Mouse (Mus musculus) T-helper 17 cell (primary cell): ENCODE measurements around the gene Muc3.
"Not testable (repeated sequence)": the region's sequence is repeated elsewhere in the genome, so short reads cannot be mapped to it uniquely, and the experiment has no call there.

Source experiments
- in situ Hi-C, 2 experiments: fragments of 300-600 bp; cut with MboI, MseI; formaldehyde crosslinking; loops; 1 replicate in 1 of 2; 2 replicates in 1 of 2; pipeline ENCODE4 v1.15.1; 2025; ENCODE audit warnings: high pct_unique_total_duplicates in 2 of 2

Gene Muc3

DNA sequence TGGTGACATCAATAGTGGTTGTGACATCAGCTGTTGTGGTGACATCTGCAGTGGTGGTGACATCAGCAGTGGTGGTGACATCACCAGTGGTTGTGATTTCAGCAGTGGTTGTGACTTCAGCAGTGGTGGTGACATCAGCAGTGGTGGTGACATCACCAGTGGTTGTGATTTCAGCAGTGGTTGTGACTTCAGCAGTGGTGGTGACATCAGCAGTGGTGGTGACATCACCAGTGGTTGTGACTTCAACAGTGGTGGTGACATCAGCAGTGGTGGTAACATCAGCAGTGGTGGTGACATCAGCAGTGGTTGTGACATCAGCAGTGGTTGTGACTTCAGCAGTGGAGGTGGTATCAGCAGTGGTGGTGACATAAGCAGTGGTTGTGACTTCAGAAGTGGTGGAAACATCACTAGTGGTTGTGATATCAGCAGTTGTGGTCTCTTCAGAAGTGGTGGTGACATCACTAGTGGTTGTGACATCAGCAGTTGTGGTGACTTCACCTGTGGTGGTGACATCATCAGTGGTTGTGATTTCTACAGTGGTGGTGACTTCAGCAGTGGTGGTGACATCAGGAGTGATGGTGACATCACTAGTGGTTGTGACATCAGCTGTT is at the start of gene Muc3:
Muc3 (minus strand) TSS at position 51 of the 611 bp plus-strand sequence.
- in situ Hi-C loops, result not testable (repeated sequence)

DNA sequence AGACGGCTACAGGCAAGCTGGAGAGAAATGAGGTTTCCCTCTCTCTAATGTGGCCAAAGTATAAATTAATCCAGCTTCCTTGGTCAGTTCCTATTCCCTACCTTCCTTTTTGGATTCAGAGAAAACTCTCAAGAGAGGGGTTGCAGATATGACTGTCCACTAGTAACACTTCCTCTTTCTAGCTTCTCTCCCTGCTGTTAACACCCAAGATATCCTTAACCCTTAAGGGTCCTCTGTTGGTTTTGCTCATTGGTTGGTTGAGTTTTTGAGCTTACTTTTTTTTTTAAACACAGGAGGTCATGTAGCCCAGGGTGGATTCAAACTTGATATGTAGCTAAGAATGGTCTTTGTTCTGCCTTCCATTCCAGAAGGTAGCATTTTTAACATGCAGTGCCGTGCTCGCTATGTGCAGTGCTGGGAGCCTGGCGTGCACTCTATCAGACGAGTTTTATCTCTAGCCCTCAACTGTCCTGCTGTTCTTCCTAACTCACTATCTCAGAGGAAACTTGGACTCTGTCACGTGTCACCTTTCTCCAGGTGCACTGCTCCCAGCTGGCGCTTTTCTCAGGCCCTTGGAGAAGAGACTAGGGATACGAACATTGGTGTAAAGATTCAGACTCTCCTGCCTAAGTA is 45.5 kb upstream of the Muc3 start:
- in situ Hi-C loops, result loop anchor here in 1 of 2 experiments (5.0 kb wide), 1 partner anchor 37 kb away; no protein-coding TSS in a partner anchor

DNA sequence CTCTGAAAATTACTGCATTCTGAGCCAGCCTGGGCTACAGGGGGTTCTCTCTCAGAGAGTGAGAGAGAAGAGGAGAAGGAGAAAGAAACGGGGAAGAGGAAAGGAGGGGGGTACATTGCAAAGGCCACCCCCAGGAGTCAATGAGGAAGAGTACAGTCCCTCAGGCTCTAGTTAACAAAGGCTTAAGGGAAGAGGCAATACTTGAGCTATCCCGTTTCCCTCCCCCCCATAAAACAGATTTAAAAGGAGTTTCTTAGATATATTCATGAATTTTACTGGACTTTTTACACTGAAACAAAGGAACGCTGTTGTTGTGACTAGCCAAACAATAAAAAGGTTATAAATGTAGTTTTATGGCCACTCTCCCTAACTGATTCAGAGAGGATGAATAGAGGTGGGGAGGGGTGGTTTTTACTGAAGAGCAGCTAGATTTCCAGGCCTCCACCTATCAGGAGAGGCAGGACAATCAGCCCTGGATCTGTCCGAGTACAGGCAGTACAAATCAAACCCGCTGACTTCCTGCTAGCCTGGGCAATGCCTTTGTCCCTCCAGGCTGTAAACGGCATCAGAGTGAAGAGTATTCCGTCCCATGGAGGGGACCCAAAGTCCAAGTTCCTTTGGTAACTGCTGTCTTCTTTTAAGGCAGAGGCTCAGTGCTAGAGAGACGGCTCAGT is 44.3 kb upstream of the Muc3 start:
- in situ Hi-C loops, result no loop called here

DNA sequence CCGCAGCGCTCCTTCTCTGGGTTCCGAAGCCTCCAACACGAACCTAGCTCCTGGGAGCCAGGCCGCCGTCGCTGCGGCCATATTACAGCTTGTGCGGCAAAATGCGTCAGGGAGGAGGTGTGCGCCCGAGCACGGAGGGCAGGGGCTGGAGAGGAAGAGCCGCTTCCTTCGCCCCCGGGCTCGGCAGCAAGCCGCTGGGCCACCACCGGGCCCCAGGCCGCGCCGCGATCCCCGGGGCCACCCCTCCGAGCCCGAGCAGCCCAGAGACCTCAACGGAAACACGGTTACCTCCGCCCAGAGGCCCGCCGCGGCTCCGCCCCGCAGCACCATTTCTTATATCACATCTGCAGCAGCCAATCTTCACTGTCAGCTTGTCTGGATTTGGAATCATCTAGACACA is 40.2 kb upstream of the Muc3 start:
- in situ Hi-C loops, result no loop called here

DNA sequence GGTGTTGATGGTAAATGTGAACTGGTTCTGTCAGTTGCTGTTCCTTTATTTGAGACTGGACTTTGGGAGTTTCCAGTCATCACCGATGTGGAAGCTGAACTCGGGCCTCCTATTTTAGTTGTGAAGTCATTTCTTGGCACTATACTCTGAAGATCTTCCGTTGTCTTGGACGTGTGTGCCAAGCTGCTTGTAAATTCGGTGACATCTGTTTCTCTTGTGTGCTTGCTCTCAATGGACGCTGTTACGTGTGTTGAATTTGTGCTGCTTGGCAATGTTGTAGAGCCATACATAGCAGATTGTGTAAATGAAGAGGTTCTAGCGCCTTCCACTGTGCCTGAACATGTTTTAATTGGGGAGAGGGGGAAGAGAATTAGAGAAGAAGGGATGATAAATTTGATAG is 36.2 kb upstream of the Muc3 start:
- in situ Hi-C loops, result no loop called here

DNA sequence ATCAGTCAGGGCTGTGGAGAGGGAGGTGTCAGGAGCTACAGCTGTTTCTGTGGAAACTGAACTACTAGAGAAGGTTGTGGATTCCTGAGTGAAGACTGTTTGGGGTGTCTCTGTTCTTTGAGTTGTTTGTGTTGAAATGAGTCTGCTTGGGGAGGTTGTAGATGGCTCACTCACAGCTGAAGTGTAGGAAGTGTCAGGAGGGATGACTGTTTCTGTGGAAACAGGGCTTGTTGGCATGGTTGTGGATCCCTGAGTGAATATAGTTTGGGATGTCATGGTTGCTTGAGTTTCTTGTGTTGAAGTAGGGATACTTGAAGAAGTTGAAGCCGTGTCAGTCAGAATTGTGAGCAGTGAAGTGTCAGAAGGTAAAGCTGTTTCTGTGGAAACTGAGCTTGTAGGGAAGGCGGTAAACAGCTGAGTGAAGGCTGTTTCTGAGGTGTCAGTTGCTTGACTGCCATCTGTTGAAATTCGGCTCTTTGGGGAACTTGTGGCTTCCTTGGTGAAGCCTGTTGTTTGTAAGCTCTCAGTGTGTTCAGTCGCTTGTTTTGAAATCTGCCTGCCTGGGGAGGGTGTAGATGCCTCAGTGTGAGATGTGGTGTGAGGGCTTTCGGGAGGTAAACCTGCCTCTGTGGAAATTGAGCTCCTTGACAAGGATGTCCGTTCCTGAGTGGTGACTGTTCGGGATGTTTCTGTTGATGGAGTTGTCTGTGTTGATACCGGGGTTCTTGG is 30.7 kb upstream of the Muc3 start:
- in situ Hi-C loops, result no loop called here

DNA sequence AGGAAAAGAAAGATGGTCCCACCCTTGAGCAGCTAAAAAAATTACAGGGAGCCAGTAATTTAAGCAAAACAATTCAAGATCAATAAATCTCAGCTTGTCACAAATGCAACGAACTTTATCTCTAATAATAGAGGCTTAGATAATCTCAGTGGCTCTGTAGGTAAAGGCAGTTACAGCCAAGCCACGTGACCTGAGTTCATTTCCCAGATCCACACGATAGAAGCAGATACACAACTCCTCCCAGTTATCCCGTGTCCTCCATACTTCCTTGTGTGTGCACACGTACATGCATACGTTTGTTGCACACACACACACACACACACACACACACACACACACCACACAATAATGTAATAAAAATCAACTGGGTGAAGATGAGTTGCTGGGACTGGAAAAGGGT is 24.8 kb upstream of the Muc3 start:
- in situ Hi-C loops, result no loop called here

DNA sequence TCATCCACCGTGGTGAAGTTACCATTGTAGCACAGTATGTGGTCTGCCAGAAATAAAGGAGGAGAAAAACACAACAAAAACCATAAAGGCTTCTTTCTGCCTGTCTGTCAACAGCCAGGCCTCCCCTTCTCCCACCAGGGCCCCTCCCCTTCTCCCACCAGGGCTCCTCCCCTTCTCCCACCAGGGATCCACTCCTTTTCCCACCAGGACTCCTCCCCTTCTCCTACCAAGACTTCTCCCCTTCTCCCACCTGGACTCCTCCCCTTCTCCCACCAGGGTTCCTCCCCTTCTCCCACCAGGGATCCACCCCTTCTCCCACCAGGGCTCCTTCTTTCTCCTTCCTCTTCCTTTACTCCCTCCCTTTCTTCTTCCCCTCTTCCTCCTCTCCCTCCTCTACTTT is 23.5 kb upstream of the Muc3 start:
- in situ Hi-C loops, result no loop called here

DNA sequence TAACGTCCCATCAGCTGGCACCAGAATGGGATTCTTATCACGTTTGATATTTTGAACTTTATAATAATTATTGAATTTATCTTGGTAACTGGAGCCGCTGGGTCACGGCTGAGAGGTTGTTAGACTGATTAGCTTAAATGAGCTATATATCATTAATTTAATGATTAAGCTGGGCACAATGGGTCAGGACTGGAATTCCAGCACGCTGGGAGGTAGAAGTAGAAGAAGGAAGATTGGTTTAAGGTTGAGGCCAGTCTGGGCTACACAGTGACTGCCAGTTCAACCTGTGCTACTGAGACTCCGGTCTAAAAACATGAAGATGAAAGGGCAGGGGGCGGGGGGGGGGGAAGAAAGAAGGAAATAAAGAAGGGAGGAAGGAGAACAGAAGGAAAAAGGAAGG is 22.4 kb upstream of the Muc3 start:
- in situ Hi-C loops, result no loop called here

DNA sequence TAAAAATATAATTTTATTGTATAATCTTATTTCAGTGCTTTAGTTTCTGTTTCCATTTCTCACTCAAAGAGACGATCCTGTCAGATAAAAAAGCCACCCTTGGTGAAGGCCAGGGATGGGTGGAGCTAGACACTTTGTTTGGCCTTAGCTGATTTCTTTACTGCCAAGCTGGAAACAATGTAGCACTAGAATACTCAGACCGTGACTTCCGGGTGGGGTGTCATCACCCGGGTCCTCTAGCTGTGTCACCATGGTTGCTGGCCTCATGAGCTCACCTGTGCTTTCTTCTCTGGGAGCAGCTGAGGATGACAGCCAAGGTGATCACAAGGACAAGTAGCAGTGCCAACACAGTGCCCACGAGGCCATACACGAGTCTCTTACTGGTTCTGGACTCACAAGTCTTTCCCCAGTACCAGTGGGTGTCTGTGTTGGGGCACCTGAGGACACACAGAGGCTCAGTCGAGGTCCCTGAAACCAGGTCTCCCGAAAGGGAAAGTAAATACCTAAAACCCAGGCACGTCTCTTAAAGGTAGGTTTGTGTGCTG is 21.8 kb upstream of the Muc3 start:
- in situ Hi-C loops, result no loop called here

DNA sequence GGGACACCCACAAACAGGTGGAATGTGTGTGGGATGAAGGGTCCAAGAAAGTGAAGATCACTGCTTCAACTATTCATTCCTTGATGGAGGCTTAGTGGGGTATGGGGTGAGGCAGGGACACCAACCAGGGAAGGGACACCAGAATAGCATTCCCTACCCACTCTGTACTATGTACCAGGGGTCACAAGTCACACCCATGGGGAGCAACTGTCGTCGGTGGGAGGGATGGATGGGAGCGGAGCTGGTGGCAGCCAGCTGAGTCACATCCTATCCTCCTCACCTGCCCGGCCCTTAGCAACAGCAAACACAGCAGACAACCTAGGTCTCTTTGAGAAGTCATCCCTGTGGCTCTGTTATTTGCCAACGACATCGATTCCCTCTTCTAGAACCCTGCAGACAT is 18.4 kb upstream of the Muc3 start:
- in situ Hi-C loops, result no loop called here

DNA sequence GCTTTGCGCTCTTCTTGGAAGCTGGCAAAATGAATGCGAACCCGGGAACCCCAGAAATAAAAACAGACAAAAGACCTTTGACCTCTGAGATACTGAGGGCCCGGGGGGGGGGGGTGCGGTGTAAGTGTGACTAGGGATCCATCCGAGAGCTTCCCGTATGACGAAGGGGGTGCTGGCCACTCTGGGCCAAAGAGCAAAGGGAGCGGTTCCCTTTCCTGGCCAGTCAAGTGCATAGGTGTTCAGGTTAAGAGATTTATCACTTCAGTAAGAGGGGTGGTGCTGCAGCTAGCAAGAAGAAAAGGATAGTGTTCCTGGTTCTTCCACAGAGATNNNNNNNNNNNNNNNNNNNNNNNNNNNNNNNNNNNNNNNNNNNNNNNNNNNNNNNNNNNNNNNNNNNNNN is 16.9 kb upstream of the Muc3 start:
- in situ Hi-C loops, result no loop called here

DNA sequence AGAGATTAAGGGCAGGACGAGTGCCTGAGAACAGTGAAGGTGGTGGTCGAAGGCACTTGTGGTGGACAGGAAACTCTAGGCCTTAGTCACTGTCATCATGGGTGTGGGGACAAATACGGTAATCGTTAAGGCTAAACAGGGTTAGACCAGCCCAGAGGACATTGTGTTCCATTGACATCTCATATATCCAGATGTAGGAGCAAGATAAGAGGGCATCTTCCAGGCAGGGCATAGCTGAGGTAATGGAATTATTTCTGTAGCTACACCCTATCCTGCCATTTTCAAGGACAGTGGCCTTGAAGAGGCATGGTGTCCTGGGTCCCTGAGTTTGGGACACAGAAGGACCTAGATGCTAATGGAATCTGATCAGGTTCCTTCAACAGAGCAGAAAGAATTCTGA is 12.7 kb upstream of the Muc3 start:
- in situ Hi-C loops, result no loop called here

DNA sequence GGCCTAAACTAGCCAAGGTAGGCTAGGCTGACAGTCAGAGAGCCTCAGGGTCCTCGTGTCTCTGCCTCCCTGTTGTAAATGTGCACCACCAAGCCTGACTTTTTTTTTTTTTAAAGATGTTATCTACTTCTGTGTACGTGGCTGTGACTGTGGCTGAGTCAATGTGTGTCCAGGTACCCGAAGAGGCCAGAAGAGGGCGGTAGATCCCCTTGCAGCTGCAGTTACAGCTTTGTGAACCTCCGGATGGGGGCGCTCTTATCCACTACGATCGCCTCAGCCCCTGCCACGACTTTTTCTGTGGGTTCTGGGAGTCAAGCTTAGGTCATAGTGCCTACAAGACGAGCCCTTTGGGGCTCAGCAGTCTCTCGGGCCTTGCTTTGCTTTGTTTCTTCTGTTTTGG is 10.3 kb upstream of the Muc3 start:
- in situ Hi-C loops, result loop anchor here (5.0 kb wide), 4 partner anchors 37 to 128 kb away; partner anchors contain the start of gene Ache (in 2 of the 2)

DNA sequence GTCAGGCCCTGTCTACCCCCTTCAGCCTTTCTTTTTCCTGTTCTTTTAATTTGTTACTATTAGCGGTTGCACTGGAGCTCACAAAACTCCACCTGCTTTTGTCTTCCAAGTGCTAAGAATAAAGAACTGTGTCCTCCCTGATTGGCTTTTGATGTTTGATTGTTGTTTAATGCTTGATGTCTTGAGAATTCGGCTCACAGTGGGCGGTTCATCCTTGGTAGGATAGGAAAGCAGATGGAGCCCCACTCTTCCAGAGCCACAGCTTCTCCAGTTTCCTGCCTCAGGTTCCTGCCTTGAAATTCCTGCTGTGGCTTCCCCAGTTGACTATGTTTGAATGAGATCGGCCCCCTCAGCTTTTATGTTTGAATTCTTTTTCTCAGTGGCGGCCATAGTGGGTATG is 4.2 kb upstream of the Muc3 start:
- in situ Hi-C loops, result no loop called here

DNA sequence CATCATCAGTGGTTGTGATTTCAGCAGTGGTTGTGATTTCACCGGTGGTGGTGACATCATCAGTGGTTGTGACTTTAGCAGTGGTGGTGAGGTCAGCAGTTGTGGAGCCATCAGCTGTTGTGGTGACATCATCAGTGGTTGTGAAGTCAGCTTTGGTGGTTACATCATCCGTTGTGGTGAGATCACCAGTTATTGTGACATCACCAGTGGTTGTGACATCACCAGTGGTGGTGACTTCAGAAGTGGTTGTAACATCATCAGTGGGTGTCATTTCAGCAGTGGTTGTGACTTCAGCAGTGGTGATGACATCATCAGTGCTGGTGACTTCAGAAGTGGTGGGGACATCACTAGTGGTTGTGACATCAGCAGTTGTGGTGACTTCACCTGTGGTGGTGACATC is 3.5 kb upstream of the Muc3 start:
- in situ Hi-C loops, result no loop called here

DNA sequence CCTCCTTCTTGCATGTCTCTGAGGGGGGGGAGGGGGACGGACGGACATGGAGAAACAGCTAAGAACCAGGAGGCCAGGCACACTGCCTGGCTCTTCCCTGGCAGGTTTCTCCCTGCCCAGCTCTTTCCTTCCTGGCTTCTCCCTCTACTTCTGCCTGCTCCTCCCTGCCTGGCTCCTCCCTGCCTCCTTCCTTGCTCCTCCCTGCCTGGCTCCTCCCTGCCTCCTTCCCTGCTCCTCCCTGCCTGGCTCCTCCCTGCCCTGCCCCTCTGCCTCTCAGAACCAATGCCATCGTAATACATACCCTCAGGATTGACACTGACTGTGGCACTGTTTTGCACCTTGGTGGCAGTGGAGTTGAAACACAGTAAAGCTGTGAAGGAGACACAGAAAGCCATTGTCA is 8.3 kb downstream of the Muc3 start:
- in situ Hi-C loops, result no loop called here

DNA sequence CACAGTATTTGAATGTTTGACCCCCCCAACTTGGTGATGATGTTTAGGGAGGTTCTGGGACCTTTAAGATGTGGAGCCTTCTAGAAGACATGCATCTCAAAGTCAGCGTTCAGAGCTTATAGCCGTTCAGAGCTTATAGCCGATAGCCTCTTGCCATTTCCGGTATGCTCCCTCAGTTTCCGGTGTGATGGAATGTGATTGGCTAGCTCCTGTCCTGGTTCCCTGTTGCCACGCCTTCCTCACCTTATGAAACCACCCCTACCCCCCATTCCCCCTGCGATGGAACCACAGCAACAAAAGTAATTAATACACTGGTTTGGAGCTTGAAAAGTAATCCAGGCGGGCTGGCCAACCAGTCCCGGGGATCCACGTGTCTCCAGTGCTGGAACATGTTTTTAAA is 10.1 kb downstream of the Muc3 start:
- in situ Hi-C loops, result no loop called here

DNA sequence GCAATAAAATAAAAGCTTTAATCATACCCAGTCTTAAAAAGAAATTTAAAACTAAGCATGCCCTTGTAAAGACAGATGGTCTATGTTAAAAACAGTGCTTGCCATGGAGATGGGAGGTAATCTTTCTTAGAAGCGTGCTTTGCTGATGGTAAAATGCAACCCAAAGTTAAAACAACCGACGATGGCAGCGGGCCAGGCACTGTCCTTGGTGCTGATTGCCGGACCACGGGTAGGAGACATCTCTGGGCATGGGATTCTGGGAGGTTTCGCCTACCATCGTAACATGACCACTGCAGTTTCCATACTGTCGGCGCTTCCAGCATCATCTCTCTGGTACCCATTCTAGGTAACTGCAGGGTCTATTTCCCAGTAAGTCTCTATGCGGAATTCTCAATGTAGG is 14.2 kb downstream of the Muc3 start:
- in situ Hi-C loops, result no loop called here

DNA sequence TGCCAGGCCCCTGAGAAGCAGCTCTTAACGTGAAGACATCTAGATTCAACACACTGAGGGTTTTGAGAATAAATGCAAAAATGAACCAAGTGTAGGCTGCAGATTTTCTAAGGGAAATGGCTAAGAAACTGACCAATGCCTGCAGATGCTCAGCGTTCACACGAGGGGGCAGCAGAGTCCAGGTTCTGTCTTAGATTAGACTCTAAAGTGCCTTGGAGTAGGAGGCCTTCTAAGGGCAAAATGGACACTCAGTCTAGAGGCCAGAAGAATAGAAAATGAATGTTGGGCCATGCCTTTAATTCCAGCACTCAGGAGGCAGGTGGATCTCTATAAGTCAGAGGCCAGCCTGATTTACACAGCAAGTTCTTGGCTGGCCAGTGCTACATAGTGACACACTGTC is 17.6 kb downstream of the Muc3 start:
- in situ Hi-C loops, result no loop called here

DNA sequence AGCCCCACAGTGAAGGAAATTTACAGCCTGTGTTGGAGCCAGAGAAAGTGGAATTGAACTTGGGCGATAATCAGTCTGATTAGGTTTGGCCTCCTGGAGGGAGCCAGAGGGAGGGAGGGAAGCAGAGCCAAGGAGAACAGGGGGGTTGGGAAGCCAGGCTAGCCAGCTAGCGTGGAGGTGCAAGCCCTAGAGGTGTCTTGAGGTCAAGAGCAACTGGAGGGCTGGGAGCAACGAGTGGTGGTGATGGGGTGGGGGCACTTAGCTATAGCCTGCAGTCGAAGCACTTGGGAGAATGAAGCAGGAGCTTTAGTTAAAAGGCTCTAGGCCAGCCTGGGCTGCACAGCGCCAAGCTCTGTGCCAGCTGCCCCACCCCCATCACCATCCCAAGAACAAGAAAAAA is 19.8 kb downstream of the Muc3 start:
- in situ Hi-C loops, result no loop called here

DNA sequence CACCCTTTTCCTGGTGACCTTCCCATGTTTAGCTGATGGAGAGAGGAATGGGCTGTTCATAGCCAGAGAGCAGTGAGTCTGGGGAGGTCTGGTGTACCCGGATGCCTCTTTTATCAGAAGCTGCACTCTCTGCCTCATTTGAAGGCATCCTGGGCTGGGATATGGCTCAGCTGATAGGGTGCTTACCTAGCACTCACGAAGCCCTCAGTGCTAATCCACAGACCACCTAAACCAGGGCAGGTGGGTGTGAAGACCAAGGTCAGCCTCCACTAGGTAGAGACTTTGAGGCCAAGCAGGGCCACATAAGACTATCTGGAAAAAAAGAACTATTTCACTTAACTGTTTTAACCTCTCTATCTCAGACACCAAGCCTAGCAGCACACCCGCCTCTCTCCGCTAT is 25.6 kb downstream of the Muc3 start:
- in situ Hi-C loops, result loop anchor here in 1 of 2 experiments (5.0 kb wide), 1 partner anchor 34 kb away; no protein-coding TSS in a partner anchor
